Mouse (Mus musculus) cortical plate, adult 2 months (tissue): ENCODE data around the gene Azi2.

Experiments used
- CTCF ChIP-seq: fragments of 200-500 bp; IDR thresholded peaks from 2 replicates; pipeline ENCODE4 v1.5.1; 2011; ENCODE audit warnings: mild to moderate bottlenecking, control low read depth, low read length; ENCODE audit not compliant: insufficient read depth; ENCODE audit errors: extremely low read depth
- POLR2A ChIP-seq: fragments of 200-500 bp; IDR thresholded peaks from 2 replicates; pipeline ENCODE4 v1.6.1; 2011; ENCODE audit warnings: mild to moderate bottlenecking, low read length, control low read depth; ENCODE audit not compliant: insufficient read depth; ENCODE audit errors: extremely low read depth

- TF ChIP-seq CTCF: no peak
- no peak for TF ChIP-seq POLR2A
Measured at GRCm38 (mm10) chr9:118072101-118072500, 31.8 kb downstream of the Azi2 start.
